Mouse (Mus musculus) spleen, adult 2 months (tissue): ENCODE results near the gene Nudt6.

Source experiments
- CTCF ChIP-seq: fragments of 200-500 bp; IDR thresholded peaks from 2 replicates; pipeline ENCODE4 v1.5.1; 2011; ENCODE audit warnings: mild to moderate bottlenecking, inconsistent platforms; ENCODE audit not compliant: insufficient read depth, insufficient read length, insufficient replicate concordance; ENCODE audit errors: extremely low read depth
- POLR2A ChIP-seq: fragments of 200-500 bp; IDR thresholded peaks from 2 replicates; pipeline ENCODE4 v1.6.1; 2011; ENCODE audit warnings: low read depth, low read length, inconsistent platforms

- TF ChIP-seq POLR2A: peak; percentile 31; the same call in 1 of the 2 replicates
- TF ChIP-seq CTCF: no peak
Measured at GRCm38 (mm10) chr3:37420072-37420471, at the start of gene Nudt6.
